Mouse (Mus musculus) frontal cortex, adult (tissue): ENCODE measurements around the gene C1qtnf4.

ENCODE experiments used
- ATAC-seq: cut with Nextera tagmentation; 2 replicates; pipeline ENCODE4 v1.9.2; 2017; ENCODE audit warnings: mild to moderate bottlenecking, moderate library complexity, mixed read lengths; ENCODE audit not compliant: low TSS enrichment

Gene C1qtnf4

DNA sequence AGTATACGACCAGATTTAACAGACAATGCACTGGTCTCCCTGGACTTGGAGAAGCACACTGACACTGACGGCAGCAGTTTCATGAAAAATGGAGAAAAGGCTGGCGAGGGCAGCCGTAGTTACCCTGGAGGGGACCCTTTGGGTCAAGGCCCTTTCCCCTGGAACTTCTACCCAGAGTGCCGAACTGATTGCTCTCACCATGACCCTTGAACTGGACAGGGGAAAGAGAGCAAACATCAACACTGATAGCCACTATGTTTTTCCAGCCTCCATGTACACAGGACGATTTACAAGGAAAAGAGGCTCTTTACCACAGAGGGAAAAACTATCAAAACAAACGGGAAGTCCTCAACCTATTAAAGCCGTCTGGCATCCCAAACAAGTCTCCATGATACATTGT is 46.2 kb downstream of the C1qtnf4 start:
- ATAC-seq, result no peak

- no peak for ATAC-seq
Measured at GRCm38 (mm10) chr2:90932273-90932672, 46.6 kb downstream of the C1qtnf4 start.

DNA sequence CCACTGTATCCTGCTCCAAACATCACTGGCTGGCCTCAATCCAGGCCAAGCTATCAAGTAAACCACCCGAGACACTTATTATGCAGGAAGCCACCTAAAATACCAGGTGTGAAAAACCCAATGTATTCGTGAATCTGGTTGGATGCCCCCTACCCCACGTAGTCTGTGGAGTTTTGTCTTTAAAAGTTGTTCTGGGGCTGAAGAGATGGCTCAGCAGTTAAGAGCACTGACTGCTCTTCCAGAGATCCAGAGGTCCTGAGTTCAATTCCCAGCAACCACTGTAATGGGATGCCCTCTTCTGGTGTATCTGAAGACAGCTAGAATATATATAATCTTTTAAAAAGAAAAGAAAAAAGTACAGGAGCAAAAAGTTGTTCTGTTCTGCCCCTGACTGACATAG is 52.7 kb downstream of the C1qtnf4 start:
- no peak for ATAC-seq

- ATAC-seq, result no peak; the same call in 1 of the 2 replicates
Measured at GRCm38 (mm10) chr2:90939750-90940149, 54.1 kb downstream of the C1qtnf4 start.
